Mouse (Mus musculus): ENCODE measurements around the gene Cabcoco1. TPM values are rescaled to one million over a fixed set of nuclear protein-coding genes. Genes with fewer than 3 reads are reported as not detected.

Gene Cabcoco1
- total RNA-seq, 1 experiment from 2014 or later = 4.4 TPM

- no peak for DNase-seq
Measured at GRCm38 (mm10) chr10:68435001-68435560, 106.6 kb downstream of the Cabcoco1 start.

GRCm38 (mm10) chr10:68434045-68434639, 107.6 kb downstream of the Cabcoco1 start:
- DNase-seq = no peak

- no peak for DNase-seq
Measured at GRCm38 (mm10) chr10:68431346-68431745, 110.3 kb downstream of the Cabcoco1 start.

GRCm38 (mm10) chr10:68430929-68431328, 110.8 kb downstream of the Cabcoco1 start:
- DNase-seq = no peak

GRCm38 (mm10) chr10:68420393-68420920, 121.2 kb downstream of the Cabcoco1 start:
- DNase-seq = no peak

- DNase-seq = no peak
Measured at GRCm38 (mm10) chr10:68419893-68420292, 121.8 kb downstream of the Cabcoco1 start.

- DNase-seq = no peak
Measured at GRCm38 (mm10) chr10:68417074-68417790, 124.5 kb downstream of the Cabcoco1 start.

- DNase-seq = no peak
Measured at GRCm38 (mm10) chr10:68405936-68406335, 135.8 kb downstream of the Cabcoco1 start.

- DNase-seq = no peak
Measured at GRCm38 (mm10) chr10:68396786-68397185, 144.9 kb downstream of the Cabcoco1 start.

GRCm38 (mm10) chr10:68396083-68396482, 145.6 kb downstream of the Cabcoco1 start:
- no peak for DNase-seq

GRCm38 (mm10) chr10:68391640-68392039, 150.1 kb downstream of the Cabcoco1 start:
- no peak for DNase-seq

GRCm38 (mm10) chr10:68388802-68389201, 152.9 kb downstream of the Cabcoco1 start:
- no peak for DNase-seq

- DNase-seq = no peak
Measured at GRCm38 (mm10) chr10:68388138-68388537, 153.6 kb downstream of the Cabcoco1 start.

Other genes starting within 250 kb of the Cabcoco1 start
- 5.7 and 7.4 TPM in 2 replicates for gene Tmem26, start 181.8 kb upstream of the Cabcoco1 start, total RNA-seq (2021)

Measured in adrenal gland, postnatal 25 days (tissue).